Mouse (Mus musculus) cerebellum, adult (tissue): ENCODE results near the gene Hs6st2.

Experiments used
- ATAC-seq: cut with Nextera tagmentation; 2 replicates; pipeline ENCODE4 v1.9.2; 2017; ENCODE audit warnings: mild to moderate bottlenecking, moderate library complexity, mixed read lengths; ENCODE audit not compliant: insufficient number of reproducible peaks, low FRiP score, low TSS enrichment

The Hs6st2 gene

GRCm38 (mm10) chrX:51590448-51591010, 91.1 kb downstream of the Hs6st2 start:
- no peak for ATAC-seq

- no peak for ATAC-seq
Observed at GRCm38 (mm10) chrX:51585444-51585843, 96.2 kb downstream of the Hs6st2 start.

DNA sequence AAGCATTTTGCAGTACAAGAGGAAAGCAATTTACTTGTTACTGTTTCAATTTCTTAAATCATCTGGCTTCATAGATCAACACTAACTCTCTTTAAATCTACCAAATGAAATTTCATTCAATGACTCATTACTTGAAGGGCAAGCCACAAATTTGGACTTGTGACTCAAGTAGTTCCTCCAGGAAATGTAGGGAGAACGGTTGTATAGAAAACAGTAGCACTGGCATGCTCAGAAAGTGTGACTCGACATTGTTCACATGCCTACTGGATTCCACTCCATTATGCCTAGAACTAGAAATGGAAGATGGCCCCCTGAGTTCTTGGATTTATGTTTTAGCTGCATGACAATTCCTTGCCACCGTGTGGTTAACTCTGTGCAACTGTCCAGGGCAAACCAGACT, 100.0 kb downstream of the Hs6st2 start:
- ATAC-seq, result no peak

DNA sequence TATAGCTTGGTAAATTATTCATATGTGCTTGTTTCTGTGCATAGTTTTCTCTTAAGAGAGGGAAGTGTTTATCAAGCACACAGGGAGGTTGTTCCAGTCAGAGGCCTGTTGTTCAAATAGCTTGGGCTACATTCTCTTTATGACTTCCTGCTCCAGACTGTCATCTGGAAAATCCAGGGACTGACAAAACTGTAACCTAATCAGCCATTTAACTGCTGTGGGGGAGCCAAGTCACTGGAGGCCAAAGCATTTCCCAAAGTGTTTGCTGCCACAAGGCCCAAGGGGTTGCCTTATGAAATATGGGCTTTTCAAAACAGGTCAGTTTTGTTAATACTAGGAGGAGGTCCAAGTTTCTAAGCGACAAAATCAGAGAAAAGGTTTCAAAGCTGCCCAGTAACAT, 119.8 kb downstream of the Hs6st2 start:
- ATAC-seq, result no peak

DNA sequence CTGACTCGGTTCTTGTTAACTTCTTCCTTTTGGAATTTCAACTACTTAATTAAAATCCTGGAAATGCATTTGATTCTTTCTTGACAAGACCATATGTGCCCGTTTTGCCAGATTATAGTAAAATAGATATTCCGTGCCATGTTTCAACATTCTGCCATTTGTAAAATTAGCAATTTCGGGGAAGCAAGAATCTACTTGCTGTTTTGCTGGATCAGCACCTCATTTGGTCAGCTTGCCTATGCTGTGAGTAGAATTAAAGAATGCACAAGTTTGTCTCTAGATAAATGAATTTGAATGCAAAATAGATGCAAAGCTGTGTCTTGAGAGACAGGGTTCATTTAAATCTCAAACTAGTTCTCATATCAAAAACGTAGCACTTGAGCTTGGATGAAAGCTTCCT, 142.0 kb downstream of the Hs6st2 start:
- ATAC-seq, result no peak

- no peak for ATAC-seq
Observed at GRCm38 (mm10) chrX:51537082-51537481, 144.6 kb downstream of the Hs6st2 start.

DNA sequence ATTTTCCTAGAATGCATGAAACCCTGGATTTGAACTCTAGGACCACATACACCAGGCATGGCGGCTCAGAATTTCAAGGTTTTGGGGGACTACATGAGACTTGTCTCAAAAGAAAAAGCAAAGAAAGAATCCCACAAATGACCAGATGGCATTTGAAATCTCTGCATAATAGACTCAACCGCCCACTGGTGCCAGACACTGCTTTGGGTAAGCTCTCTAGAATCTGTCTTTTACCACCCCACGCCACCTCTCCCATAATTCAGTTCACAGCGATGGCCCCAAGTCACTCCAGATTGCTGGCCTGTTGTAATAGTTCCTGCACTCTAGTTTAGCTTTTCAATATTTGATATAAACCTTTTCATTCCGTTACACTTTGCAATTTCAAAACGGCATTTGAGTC, 146.4 kb downstream of the Hs6st2 start:
- ATAC-seq, result no peak

- no peak for ATAC-seq
Observed at GRCm38 (mm10) chrX:51531136-51531535, 150.5 kb downstream of the Hs6st2 start.

- ATAC-seq, result no peak
Observed at GRCm38 (mm10) chrX:51528601-51529000, 153.1 kb downstream of the Hs6st2 start.

- ATAC-seq, result no peak
Observed at GRCm38 (mm10) chrX:51514831-51515230, 166.8 kb downstream of the Hs6st2 start.

DNA sequence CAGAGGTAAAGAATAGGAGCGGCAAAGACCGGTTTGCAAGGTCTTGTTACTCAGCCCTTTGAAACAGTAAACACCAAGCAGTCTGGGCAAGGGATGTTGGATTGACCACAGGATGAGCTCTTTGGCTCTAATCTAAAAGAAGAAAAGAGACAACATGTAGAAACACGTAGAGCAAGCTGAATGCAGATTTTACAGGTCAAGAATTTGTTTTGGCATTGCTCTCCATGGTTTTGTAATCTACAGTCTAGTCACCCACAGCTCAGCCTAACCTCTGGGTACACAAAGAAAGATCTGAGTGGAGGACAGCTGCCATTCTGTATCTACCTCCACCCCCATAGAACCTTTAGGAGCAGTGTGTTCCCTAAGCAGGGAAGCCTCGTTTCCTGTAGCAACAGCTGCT, 175.1 kb downstream of the Hs6st2 start:
- ATAC-seq, result no peak

DNA sequence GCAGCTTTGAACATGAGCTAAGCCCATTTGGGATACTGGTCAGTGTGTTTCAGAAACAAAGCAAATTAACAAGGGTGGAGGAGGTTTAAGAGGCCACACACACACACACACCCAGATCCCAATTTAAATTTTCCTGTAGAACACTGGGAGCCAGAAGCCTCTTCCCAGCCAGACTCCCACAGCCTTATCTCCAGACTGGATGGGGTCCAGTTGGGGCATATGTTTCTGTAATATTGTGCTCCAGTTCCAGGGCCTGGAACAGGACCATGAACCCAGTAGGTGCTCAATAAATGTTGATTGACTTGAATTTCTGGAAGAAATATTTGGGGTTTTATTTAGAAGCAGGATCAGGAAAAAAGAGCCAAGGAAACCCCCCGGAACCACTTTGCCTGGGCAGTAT, 176.0 kb downstream of the Hs6st2 start:
- ATAC-seq, result peak; percentile 92

DNA sequence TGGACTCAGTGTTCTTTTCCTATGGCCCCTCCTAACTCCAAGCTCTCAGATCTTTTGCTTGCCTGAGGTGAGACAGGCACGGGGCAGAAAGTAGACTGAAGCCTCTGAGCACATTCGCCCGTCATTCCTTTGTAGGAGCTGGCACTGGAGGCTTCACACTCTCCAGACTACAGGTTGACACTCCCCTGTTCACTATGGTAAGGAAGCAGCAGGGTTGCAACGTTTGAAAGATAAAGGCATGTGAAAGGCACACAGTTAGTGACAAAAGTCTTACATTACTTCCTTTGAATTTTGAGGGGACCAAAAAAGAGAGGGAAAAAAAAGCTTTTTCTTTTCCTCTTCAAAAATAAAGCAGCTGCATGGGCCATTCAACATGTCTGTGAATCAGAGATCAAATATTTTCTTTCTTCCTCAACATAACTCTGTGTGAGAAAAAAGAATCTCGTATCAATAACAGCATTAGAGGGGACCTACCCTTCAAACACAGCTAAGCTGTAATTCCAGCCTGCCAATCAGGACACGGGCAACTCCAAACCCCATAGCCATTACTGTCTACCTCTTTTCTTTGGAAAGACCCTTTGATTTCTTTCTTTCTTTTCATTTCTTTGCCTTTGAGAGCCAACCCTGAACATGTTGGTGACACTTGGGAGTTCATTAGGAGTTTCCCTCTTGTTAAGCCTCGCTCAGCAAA, 177.7 kb downstream of the Hs6st2 start:
- no peak for ATAC-seq

DNA sequence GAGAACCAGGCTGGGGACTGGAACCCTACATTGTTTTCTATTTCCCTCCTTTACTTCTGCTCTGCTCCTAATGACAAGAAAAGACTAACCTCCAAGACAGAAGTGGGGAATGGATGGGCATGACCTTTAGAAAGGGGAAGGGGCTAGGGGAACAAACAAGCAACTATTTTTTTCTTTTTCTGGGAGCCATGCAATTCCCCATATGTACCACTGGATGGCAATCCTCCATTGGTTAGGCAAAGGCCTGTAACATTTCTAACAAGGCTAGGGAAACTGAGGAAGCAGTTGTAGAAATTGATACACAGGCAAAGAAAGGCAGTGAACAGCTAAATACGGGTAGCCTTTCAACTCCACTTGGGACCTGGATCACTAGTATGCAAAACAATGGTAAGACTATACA, 183.8 kb downstream of the Hs6st2 start:
- ATAC-seq, result no peak

- ATAC-seq, result no peak
Observed at GRCm38 (mm10) chrX:51488374-51488773, 193.3 kb downstream of the Hs6st2 start.

DNA sequence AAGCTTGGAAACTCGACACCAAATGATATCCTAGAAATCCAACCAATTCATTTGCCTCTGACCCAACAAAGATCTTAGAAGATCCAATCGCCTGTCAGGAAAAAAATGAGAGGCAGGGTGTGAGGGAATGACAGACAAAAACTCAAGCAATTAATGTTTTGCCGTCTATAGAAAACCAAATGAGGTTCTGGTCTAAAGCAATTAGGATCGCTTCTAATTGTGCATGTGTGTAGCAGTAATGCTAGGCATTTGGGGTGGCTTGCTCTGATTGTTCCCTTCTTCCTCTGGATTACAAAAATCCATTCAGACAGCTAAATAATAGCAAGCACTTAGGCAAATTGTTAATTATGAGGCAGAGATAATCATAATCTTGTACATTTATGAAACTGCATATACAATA, 212.2 kb downstream of the Hs6st2 start:
- no peak for ATAC-seq

GRCm38 (mm10) chrX:51461413-51461812, 220.2 kb downstream of the Hs6st2 start:
- ATAC-seq, result no peak

DNA sequence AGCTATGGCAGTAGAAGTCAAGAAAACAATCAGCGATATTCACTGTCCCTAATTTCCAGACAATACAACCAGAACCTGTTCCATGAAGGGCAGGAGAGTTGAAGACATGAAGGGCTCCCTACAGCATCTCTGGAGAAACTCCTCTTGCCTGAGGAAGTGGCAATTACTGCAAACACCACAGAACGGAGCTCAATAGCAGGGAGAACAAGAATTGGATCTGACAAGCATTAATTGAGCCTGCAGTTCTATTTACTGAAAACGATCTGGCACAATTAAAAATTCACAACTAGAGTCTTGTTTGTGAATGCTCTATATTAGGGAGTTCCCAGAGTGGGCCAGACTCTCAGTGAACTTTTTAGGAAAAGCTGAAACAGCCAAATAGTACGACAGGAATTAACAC, 238.3 kb downstream of the Hs6st2 start:
- no peak for ATAC-seq

GRCm38 (mm10) chrX:51431706-51432105, 249.9 kb downstream of the Hs6st2 start:
- no peak for ATAC-seq

- ATAC-seq, result no peak
Observed at GRCm38 (mm10) chrX:51425031-51425430, 256.6 kb downstream of the Hs6st2 start.

DNA sequence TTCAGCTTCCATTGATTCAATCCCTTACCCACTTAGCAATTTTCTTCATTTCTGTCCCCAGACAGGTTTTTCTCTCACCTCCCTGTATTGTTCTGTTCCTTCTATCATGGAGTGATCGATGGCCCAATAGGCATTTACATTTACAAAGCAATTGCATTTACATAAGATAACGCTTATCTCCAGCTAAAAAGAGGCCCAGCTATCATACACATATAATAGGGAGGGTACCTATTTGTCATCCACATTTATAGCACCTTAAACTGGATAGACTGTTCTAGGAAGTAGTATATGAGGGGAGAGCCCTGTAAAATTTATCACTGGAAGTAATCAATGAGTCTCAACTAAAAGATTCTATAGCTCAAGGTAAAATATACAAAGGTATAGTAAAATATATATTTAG, 271.4 kb downstream of the Hs6st2 start:
- ATAC-seq, result no peak

- ATAC-seq, result peak; percentile 52; the same call in 1 of the 2 replicates
Observed at GRCm38 (mm10) chrX:51397457-51397856, 284.2 kb downstream of the Hs6st2 start.
